Mouse (Mus musculus): ENCODE measurements at regions not wholly inside any gene's neighbourhood (a gene's known extent, or its start where the extent isn't known, plus 50 kb on each side); places are given as distances from the start of the nearest gene placed in this dataset.

- DNase-seq (ENCODE audit: low spot score in 2 of 2), result no peak
These were observed 152.2 kb downstream of the Gm11361 start for GRCm38 (mm10) chr13:28409609-28409902.

GRCm38 (mm10) chr13:28408868-28409608, 151.7 kb downstream of the Gm11361 start:
- no peak for DNase-seq (ENCODE audit: low spot score in 2 of 2)

- no peak for DNase-seq (ENCODE audit: low spot score in 2 of 2)
These were observed 143.1 kb downstream of the Gm11361 start for GRCm38 (mm10) chr13:28400459-28400858.
